Mouse (Mus musculus) cerebral cortex, adult 2 months (tissue): ENCODE data around the gene Myrf.

Experiments used
- WGBS: fragments of 180-500 bp; shearing (Covaris S2); methylation state at CpG from one replicate; pipeline ENCODE4 v1.1.7; 2018; 5-methylcytosine and 5-hydroxymethylcytosine counted together

Gene Myrf

DNA sequence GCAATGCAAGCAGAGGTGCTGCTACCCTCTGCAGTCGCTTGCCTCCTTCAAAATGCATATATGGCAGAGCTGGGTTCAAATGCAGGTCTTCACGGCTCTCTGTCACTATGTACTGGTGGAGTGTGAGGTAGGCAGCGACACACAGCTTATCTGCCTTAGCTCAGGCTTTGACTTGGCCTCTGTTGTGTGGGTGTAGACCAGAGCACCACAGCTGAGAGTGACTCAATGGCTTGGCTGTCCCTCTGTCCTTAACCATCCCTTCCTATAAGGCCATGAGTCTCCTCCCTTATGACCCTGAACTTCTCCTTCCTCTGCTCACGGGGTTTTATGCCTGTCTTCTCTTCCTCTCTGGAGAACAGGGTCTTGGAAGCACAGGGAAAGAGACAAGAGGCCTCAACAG, 29.7 kb downstream of the Myrf start:
- WGBS: 87% methylated on average over 4 of the region's 4 CpGs

DNA sequence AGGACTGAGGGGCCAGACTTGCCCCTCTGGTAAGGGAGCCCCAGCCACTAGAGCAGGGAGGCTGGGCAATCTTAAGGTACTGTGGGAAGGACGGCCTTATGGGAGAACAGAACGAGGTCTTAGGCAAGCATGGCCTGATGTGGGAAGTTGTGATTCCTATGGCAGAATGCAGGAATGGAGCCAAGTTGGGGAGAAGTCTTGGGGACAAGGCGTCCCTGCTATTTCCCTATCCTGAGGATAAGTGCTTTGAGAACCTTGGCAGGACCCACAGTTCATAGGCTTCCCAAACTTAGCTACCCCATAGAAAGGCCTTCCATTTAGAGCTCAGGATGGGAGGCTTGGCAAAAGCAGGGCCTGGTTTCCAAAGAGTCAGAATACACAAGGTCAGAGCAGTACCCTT, 31.7 kb downstream of the Myrf start:
- WGBS: 79% methylated on average over 3 of the region's 3 CpGs

DNA sequence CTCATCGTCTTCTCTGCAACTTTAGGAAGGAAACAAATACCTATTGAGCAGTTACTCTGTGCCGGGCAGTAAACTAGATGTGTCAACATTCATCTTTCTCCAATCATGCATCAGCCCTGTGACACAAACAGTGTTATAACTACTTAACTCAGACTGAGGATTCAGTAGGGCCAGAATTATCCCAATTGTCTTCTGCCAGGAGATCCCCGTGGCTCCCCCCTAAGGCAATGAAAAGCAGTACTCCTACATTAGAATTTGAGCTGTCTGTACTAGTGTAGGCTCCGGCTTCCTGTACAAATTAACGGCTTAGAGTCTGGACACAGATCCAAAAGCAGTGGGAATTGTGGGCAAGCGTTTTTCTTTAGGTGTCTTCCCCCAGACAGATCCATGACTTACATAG, 35.5 kb downstream of the Myrf start:
- 40% methylated on average over 6 of the region's 6 CpGs for WGBS

DNA sequence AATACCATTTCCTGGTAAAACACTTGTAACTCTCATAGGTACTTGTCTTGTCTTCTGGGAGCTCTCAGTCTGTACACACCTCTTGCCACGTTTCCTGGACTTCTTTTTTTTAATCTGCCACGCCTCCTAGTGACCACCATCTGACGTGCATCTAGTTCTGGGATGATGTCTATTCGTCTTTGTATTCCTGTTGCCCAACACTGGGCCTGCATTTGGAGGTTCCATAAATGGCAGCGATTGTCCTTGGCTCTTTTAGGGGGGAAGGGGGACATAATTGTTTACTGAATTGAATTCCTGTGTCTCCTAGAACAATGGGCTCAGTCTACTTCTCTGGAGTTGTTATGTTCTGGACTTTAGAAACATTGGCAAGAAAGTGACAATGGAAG, 35.9 kb downstream of the Myrf start:
- 2% methylated on average over 5 of the region's 5 CpGs for WGBS

DNA sequence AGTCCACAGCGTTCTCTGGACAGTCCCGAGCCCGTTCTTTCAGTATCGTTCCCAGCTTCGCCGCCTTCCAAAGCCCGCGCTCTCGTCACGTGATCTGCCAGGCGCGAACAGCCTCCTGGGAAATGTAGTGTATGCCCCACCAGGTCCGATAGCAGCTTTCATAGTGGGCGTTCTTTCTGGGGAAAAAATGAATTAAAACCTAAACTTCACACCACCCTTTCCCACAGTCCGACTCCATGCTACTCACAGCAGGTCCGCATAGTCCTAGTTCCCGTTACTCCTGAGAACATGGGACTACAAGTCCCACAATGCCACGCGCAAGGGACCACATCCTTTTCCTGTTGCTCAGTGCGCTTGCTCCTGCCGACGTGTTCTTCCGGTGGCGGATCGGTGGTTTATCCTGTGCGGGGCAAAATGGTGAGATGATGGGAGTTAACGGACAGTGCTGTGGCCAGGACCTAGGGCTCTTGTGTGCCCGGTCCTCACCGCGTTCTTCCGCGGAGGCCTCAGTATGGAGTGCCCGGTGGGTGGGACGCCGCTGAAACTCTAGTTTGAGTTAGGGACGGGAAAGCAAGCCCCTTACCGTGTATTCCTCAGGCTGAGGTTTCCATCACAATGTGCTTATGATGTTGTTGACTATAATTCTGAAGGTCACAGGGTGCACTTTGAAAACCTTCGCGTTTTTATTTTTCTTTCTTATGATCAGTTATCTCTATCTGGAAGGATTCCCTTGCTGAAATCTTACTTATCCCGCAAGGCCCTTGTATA, 36.5 kb downstream of the Myrf start, which contains the start of the genes Tmem258 and Fen1:
Gene Tmem258, plus strand, starts transcription at position 167 of the 768 bp plus-strand sequence.
Gene Fen1, minus strand, starts transcription at position 322 of the 768 bp plus-strand sequence.
- under 1% methylated on average over 40 of the region's 40 CpGs for WGBS

DNA sequence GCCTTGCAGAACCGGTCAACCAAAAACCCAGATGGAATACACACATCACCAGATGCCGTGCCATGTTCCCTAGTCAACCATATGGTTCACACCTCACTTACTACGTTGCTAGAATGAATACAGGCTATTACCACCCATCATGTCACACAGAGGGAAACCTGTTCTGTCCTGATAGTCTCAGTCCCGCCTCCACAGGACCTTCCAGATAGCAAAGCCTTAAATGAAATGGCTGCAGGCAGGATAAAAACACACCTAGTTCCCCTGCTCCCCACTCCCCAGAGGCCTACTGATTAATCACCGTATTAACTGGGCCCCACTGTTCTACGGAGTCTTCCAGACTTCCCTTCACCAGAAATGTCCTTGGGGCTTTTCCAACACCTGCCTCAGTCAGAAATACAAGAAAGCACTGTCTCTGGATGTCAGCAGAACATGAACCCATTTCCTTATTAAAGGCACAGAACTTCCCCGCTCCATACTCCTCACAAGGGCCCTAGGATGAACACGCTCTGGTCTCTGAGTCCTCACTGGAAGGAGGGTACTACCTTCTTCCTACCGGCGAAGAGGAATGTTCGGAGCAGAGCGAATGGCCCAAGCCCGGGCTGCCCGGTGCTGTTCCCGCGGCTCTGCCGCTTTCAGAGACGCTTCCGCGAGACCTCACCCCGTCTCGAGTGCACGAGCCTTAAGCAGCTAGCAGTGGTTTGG, 37.3 kb downstream of the Myrf start:
- WGBS: 1% methylated on average over 23 of the region's 23 CpGs

DNA sequence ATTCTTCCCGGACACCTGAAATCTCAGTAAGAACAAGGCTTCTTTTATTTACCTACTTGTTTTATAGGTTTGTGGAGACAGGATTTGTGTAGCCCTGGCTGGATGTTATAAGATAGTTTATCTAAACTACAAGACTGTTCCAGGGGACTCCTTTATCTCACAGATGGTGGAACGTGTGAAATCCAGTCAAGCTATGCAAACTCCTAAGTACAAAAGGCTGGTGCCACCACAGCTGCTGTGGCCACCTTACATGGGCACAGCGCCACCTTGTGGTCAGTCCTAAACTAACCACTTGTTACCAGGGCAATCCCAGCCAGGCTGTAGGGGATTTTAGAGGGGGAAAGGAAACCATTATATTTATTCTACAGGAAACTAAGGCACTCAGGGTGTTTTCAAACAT, 41.8 kb downstream of the Myrf start:
- 23% methylated on average over 3 of the region's 3 CpGs for WGBS

DNA sequence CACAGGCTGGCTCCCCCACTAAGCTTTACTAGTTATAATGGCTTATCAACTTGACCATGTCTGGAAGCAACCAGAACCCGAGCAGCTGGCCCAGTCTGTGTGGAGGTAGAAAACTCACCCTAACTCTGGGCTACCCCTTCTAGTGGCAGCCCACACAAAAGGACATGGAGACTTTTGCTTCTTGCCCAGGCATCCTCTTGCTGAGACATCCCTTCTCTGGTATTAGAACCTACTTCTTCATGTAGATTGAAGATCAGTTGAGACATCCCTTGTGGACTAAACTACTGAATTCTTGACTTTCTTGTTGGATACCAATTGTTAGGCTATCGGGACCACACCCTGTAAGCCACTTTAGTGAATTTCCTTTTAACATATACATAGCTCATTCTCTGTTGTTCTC, 42.3 kb downstream of the Myrf start:
- 76% methylated on average over 2 of the region's 2 CpGs for WGBS

DNA sequence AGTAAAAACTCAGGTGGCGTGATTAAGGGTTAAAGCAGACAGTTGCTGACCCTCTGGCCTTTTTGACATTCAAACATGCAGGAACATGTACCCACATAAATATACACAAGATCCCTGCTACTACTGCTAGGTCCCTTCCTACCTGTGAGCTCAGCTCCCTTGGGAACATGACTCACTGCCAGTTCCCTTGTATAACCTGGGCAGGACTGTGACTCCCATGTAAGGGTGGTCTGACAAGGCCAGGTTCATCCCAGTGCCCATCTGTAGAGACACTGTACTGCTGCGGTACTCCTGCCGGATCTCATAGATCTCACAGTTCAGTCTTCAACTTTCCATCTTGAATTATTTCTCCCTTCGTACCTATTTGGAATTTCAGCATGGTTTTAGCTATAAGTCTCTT, 43.4 kb downstream of the Myrf start:
- 80% methylated on average over 4 of the region's 4 CpGs for WGBS

DNA sequence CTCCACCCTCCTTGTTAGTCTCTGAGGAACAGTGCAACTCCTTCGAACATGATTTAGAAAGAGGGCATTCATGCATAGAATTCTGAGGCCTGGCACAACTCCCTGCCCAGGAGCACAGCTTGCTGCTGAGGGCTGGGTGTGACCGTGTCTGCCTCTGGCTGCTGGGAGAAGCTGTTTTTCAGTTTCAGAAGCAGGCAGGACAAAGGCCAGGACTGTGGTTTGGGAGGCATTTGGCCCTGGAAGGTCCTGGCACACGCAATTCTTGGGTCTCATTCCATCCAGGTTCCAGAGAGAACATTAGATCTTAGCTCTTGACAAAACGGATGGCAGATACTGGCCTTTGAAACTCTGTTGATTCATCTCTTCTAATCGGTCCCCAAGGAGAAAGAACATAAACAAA, 45.3 kb downstream of the Myrf start:
- 46% methylated on average over 5 of the region's 5 CpGs for WGBS

DNA sequence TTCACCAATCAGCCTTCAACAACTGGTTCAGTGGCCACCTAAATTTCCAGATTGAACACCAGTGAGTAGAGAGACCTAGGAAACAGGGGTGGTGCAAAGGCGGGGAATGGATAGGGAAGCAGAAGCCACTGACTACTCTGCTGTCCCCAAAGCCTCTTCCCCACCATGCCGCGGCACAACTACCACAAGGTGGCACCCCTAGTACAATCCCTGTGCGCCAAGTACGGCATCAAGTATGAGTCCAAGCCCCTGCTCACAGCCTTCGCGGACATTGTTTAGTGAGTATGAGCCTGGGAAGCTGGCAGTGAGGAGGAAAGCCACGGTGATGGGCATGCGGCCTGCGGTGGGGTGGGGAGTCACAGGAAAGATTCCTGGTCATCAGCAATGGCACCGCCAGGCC, 46.2 kb downstream of the Myrf start:
- WGBS: 73% methylated on average over 11 of the region's 11 CpGs

DNA sequence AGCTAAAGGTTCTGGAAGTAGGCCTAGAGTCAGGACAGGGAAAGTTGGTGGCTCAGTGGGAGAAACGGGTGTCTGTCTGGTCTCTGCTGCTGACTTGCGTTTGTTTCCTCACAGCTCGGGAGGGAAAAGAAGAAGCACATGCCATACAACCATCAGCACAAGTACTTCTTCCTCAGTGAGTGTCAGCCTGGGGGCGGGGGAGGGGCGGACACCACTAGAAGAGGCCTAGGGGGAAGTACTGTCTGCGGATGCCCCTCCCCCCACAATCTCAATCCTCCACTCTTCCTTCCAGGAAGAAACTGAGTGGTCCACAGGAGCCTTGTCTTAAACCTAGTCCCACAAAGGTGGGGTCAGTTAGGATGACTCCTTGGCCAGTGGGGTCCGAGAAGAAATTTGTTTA, 49.2 kb downstream of the Myrf start:
- 74% methylated on average over 7 of the region's 7 CpGs for WGBS

DNA sequence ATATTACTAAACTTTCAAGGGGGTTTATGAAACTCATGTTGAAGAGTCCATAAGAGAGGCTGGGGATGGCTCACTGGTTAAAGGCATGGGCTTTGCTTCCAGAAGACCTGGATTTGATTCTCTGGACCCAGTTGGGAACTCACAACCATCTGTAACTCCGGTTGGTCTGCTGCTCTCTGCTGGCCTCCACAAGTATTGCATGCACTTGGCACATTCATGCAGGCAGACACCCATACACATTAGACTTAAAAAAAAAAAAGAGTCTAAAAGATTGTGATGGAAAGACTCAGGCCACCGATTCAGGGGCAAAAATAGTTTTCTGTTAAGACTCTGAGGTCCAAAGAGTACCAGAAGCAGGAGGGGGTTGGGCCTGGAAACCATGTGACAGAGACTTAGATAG, 49.8 kb downstream of the Myrf start:
- WGBS: 23% methylated on average over 2 of the region's 2 CpGs

DNA sequence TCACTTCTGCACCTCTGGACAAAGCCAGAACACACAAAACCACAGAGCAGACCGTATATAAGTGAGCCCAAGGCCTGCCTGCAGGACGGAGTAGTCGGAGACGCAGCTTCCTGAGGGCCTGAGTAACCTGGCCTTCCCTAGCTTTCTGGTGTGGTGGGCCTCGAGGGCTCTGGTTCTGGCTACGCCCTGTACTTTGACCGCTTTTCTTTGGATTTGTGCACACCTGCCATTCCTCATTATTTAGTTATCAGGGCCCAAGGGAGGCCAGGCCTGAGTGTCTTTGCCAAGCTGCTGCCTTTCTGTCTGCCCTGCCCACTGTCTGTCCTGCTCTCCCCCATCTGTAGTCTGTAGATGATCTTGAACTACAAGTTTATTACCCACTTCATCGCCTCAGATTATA, 50.6 kb downstream of the Myrf start:
- 91% methylated on average over 8 of the region's 8 CpGs for WGBS

DNA sequence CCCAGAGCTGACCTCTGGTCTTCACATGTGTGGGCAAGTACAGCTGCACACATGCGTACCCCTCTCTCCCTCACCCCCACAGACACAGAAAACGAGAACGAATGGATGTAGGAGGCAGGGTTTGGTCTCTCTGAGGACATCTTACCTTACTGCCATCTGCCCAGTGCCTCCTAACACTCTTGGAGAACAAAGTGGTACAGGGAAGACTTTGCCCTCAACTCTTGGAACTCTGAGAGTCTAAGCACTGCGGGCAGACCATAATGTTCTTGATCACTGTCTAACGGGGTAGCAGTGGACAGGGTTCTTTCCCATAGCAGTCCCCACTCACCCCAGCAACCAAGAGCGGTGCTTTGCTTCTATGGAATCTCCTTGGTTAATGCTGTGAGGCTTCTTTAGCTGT, 51.5 kb downstream of the Myrf start:
- WGBS: 76% methylated on average over 6 of the region's 6 CpGs

DNA sequence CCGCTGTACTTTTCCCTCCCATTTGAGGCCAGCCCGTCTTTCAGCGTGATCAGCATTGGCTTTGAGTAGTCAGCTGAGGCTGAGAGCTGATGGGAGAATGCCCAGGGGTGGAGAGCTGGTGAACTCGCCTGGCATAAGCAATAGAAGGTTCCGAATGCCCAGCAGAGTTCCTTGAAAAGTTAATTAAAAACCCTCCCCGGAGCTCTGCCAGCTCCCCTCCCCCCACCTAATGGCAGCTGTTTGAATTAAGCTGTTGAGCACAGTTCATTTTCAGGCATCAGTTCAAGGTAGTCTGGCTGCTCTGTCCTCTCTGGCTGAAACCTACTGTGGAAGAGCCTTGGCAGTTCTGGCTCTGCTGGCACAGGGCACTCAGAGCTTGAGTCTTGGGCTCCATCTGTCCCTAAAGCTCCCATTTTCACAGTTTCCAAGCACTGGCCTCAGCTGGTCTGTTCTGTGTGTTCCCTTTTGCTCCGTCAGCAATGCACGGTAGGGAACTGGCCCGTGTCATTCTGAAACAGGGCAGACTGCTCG, 52.2 kb downstream of the Myrf start:
- WGBS: 53% methylated on average over 10 of the region's 10 CpGs

DNA sequence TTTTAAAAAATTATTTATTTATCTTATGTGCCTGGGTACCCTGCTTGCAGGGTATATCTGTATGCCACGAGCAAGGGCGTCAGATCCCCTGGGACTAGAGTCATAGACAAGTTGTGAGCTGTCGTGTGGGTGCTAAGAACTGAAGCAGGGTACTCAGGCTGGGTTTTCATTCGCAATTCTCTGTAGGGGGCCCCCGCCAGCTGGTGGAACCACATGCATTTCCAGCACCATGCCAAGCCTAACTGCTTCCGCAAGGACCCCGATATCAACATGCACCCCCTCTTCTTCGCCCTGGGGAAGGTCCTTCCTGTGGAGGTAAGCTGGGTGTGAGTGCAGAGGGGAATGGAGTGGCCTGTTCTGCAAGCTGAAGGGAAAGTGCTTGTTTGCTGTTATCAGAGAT, 54.0 kb downstream of the Myrf start:
- 84% methylated on average over 8 of the region's 8 CpGs for WGBS

DNA sequence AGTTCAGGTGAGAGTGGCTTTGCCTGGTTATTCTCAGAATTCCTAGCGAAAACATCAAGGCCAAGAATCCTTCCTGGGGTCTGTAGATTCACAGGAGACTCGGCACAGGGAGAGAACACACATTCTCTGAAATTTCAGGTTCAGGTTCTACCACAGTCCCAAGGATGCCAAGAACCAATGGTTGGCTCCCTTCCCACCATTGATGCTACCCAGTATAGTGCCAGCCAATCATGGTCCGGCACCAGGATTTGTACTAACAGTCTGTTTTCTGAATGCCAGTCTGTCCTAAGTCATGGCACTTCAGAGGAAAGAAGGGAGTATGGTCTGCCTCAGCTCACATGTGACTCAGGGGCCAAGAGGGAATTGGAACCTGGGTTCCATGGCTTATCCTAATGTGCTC, 54.7 kb downstream of the Myrf start:
- 67% methylated on average over 3 of the region's 3 CpGs for WGBS

DNA sequence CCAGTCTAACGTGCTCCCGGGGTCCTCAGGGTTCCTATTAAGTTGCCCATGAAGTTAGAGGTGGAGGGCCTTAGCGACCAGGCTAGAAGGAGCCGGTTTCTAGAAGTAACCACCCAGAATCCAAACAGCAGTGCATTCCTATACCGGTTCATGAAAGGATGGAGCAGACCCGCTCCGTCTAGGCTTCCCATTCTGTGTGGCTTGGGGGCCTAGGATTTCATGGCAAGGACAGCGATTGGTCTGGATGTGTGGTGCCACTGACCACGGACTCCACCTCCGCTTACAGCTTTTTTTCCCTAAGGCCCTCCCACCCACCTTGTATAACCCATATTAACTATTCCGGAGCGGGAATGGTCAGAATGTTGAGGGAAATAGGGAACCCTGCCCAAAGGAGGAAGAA, 56.5 kb downstream of the Myrf start:
- 19% methylated on average over 12 of the region's 12 CpGs for WGBS

DNA sequence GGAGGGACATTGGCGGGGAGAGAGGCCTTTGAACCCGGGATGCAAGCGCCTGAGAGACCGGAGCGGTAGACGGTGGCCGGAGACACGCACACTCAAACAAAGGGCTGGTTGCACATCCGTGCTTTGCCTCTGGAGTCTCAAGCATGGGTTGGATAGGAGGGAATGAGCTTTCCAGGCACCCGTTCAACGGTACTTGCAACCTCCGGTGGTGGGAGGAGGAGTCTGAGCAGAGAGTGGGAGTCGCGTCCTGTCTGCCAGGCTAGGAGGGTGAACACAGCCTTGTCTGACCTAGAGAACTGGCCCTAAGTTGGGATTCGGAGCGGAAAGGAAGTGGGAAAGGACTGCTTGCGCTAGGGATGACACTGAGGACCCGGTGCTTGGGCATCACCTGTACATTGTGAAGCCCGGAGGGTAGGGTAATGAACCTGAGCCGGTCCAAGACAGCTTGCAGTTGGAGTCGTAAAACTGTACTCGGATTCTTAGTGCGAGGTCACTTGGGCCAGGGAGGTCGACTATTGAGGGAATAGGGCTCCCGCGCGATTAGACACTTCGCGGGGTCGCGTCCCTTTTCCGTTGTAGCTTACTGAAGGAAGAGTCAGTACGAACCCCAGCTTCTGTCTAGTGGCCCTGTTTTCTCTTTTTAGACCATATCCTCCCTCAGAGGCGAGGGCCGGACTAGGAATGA, 57.1 kb downstream of the Myrf start:
- 4% methylated on average over 35 of the region's 35 CpGs for WGBS

DNA sequence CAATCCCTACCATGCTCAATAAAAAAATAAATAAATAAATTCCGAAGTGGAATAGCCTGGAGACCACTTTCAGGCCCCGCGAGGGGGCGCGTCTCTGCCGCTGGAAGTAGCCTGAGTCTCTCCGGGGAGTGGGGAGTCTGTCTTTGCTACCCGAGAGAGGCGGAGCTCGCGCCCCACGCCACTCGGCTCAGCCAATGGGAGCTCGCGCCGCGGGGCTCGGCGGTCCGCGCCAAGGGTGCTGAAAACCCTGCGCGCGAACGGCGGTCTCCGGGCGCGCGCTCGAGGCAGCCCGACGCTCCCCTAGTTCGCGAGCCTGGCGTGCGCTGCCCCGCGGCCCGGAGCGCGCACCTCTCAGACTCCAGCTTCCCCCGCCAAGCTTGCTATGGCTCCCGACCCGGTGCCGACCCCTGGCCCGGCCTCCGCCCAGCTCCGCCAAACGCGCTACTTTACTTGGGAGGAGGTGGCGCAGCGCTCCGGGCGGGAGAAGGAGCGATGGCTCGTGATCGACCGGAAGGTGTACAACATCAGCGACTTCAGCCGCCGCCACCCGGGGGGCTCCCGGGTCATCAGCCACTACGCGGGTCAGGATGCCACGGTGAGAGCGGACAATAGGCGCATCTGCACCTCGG, 57.8 kb downstream of the Myrf start, which contains the start of gene Fads1:
Gene Fads1, plus strand, starts transcription at position 219 of the 629 bp plus-strand sequence.
- WGBS: under 1% methylated on average over 70 of the region's 70 CpGs

DNA sequence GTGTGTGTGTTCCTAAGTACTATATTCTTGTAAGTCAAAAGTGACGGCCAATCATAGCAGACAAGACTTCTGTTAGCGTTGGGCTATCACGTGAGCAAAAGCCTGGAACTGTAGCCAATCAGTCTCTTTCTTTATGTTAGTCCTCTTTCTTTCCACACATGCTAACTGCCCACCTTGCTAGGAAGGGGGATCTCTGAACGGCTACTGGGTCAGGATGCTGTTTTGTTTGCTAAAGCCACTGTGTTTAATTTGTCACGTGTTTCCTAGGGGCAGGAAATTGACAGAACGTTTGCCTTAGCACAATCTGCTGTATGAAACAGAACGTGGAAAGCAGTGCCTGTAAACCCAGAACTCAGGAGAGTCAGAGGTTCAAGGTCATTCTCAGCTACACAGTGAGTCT, 58.4 kb downstream of the Myrf start:
- 10% methylated on average over 7 of the region's 7 CpGs for WGBS
